Mouse (Mus musculus) kidney, adult 8-10 months (tissue): ENCODE data around the gene Sash1.

Source experiments
- DNase-seq, 2 experiments: peaks; one replicate each; pipeline ENCODE4 v3.0.0; 2022

The Sash1 gene

DNA sequence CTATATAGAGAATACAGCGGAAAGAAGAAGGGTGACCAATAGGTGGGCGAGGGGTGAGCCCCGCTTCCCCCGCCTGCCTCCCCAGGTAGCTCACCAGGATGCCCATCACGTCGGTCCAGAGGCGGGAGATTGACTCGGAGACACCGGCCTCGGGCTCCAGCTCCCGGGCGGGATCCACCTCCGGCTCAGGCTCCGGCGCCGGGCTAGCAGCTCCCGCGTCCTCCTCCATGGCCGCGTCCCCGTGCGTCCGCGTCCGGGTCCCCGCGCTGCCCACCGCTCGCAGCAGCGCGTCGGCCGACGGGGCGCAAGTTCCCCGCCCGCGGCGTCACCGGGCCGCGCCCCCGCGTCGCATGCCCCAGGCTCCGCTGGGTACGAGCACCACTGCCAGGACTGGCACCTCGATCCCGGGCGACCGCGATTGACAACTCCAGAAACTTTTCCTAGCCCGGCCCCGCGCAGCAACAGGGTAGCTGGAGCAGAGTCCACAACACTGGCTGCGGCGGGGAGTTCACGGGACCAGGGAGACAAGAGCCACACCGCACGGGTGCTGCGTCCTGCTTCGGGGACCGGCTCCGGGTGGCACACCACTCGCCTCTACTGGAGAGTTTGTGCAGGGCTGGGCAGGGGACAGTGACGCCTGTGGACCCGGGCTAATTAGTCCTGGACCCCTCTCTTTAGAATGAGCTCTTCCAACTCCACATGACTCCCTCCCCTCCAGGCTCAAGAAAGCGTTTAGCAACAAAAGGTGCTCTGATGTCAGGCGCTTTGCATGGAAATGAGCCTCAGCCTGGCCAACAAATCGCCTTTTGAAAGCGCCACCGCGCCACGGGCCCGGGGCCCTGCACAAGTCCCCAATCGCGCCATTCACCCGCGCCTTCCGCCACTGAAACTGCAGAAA, at the start of gene Sash1:
TSS of gene Sash1 (minus strand) at position 441 of the 898 bp plus-strand sequence.
- peak; percentile 91 to 92 for DNase-seq

GRCm38 (mm10) chr10:8935601-8936000, 49.7 kb upstream of the Sash1 start:
- peak in 1 of 2 experiments; percentile 37 for DNase-seq

DNA sequence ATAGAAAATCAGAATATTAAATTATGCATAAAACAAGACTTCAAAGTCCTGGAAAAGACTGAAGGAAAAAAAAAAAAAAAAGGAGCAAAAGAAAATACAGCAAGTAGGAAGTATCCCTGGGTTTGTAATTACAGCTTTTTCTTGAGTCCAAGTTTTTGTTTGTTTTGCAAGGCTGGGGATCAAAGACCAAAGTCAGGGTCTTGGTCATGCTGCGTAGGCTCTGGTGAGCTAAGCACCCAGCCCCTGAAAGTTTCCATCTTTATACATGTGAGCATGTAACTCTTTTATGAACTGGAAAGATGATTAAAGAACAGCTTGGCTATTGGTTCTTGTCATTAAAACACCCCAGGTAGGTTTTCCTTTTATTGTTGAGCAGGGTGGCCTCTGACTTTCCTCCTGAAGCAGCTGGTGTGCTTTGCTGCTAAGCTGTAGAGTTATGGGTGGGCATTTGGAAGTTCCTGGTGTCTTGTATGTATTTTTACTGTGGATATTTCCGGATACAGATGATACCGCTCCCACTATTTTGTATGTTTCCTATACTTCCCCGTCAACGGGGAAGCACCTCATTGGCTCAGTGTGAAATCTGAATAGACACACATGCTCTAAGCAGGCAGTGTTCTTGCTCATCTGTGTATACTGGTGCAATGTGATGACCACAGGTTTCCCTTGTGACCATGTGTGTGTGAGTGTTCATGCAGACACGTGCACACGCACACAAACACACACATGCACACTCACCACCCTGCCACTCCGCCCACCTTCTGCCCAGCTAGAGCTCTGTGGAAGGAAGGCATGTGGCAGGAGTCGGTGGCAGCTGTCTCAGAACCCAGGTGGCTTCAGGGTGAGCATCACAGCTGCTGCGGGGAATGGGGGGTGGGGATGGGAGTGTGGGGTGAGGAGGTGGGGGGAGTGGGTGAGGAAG, 47.8 kb upstream of the Sash1 start:
- peak; percentile 44 to 46 for DNase-seq

GRCm38 (mm10) chr10:8931548-8932240, 45.8 kb upstream of the Sash1 start:
- DNase-seq: peak; percentile 38 to 44

DNA sequence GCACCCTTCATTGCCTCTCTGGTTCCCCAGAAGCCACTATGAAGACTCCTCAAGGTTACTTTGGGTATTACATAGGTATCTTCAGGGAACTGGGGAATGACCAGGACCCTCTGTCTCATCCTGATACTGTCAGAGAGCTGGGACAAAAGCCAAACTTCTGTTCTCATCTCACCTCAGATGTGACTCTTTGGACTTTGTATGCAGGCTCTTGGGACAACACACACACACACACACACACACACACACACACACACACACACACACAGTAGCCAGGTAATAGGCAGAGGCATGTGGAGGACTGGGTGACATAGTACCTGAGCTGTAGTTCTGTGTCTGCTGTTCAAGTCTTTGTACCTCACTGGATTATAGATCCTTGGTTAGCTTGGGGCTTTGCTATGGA, 44.8 kb upstream of the Sash1 start:
- no peak for DNase-seq

GRCm38 (mm10) chr10:8928775-8929647, 43.1 kb upstream of the Sash1 start:
- DNase-seq: no peak

GRCm38 (mm10) chr10:8928261-8928660, 42.4 kb upstream of the Sash1 start:
- DNase-seq: no peak

GRCm38 (mm10) chr10:8926906-8927305, 41.0 kb upstream of the Sash1 start:
- DNase-seq: peak in 1 of 2 experiments; percentile 26

- DNase-seq: no peak
These were observed 40.4 kb upstream of the Sash1 start for GRCm38 (mm10) chr10:8926295-8926694.

DNA sequence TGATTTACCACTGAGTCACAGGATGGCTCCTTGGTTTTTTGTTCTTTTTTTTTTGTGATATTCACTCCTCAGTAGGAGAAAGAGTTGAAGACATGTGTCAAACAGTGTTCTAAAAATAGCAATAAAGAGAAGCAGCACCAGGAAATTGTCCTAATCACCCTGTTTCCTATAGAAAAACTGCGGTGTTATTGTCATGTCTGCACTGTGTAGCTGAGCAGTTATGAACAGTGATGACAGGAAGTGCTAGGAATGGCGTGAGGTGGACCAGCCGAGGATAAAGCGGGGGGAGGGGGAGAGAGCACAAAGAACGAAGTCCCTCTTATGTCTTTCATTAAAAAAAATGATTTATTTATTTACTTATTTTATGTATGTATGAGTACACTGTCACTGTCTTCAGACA, 39.4 kb upstream of the Sash1 start:
- no peak for DNase-seq

DNA sequence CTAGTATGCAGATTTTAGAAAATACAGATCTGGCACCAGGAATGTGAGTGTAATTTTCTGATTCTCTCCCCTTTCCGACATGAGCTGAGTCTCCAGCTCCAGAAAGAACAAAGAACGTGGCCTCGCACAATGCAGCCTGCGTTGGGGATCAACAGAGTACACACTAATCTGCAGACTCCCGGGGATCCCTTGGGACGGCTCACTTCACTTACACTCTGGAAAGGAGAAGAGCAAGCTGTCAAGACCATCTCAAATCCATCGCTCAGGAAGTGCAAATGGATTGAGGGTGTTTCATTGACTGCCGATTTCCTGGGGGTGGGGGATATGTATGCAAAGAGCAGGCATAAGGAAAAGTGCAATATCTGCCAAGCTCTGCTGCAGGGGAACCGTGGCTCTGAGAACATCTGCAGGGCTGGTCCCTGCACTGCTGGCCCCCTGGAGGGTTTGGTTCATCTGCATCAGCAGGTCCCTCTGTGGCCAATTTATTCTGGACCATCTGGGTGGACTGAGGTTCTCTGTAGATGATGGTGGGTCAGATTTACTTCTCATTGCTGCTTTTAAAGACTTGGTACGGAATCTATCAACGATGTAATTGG, 35.3 kb upstream of the Sash1 start:
- DNase-seq: no peak

- no peak for DNase-seq
These were observed 31.9 kb upstream of the Sash1 start for GRCm38 (mm10) chr10:8917798-8918197.

DNA sequence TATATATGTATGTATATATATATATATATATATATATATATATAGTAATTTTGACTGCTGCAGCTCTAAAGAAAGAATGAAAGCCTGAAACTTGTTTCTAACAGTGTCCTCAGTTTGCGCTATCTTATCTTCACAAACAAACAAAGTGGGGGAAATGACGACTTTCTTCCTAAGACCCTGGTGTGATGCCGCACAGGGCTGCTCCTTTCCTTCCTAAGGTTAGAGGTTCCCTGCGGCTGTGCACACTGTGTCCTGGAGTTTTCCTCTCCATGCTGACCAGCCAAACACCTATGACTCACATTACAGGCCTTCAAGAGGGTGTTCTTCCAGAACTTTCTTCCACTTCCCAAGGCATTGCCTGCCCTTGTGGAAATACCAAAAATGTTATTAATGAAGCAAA, 31.5 kb upstream of the Sash1 start:
- no peak for DNase-seq

DNA sequence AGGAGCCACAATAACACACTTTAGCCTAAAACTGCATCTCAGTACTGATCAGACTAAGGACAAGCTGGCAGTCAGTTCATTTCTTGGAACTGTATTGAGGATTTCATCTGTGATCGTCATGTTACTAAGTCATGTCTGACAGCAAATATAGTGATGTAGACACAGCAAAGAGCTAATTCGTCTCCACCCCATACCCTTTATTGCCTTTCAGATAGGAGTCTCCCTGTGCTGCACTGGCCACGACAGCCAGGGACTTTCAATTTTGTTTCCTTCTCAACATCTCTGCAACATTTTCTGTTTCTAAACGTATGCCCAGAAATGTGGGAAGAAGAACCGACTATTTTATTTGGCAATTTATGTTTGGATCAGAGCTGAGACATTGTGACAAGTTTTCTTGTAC, 29.9 kb upstream of the Sash1 start:
- no peak for DNase-seq

DNA sequence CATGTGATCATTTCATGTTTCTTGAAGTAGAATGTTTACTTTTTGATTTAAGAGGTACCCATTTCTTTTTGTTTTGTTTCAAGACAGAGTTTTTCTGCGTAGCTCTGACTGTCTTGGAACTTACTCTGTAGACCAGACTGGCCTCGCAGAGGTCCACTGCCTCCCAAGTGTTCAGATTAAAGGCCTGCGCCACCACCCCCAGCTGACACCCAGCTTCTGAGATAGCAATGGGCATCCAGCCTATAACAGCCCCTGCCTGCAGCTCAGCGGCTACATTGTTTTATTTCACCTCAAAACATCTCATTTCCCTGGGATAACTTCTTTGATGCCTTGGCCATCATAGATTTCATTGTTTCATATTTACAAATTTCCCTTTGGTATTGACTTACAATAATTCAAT, 28.0 kb upstream of the Sash1 start:
- DNase-seq: no peak

DNA sequence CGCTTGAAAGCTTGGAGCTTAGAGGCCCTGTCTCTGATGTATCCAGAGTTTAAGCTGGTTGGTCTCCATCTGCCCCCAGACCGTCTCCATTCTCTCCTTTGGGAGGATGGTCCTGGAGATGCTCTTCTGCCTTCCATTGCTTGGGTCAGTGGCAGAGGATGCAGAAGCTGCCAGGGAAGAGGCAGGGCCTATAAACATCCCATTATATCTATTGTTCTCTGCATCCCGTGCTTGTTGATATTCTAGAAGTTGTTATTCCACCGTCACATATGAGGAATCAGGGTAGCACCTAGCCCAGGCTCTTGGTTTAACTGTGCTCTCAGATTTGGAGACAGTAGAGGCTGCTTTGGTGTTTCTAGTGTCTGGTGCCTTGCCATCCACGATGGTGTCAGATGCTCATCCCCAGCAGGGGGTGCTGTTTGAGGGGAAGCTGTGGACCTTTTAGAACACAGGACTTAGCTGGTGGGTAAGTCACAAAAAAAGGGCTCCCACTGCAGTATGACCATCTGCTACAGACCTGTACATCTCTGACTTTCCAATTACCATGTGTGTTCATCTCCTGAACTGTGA, 26.9 kb upstream of the Sash1 start:
- DNase-seq: peak in 1 of 2 experiments; percentile 37

GRCm38 (mm10) chr10:8912213-8912612, 26.3 kb upstream of the Sash1 start:
- no peak for DNase-seq

DNA sequence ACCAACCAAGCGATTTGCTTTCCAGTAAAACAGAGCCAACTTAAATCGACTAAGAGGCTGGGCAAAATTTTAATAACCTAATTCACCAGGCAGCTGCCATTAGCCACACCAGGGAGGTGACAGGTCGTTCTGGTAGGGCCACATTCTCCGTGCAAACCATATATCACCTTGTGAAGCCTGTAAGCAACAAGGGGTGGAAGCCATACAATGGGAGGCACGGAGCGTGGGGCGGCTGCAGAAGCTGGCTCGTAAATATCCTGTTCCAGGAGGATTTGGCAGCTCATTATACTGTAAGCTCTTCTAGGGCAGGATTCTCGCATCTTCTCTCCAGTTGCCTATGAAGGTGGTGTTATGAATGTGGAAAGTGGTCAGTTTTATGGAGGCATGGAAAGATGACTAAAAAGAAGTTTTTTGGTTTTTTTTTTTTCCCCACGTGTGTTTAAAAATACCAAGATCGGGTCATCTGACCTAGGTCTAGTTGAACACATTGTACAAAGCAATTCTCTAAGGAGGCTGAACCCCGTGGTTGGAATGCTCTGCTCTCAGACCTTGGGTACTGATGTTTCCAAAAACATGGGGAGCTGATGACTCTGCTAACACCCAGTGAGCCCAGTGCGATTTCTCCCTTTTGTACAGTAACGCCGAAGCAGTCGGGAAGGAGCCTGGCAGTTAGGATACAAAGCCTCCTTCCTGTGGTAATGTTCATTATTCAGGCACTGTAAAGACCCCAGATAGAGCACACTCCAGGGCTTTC, 24.5 kb upstream of the Sash1 start:
- no peak for DNase-seq

- no peak for DNase-seq
These were observed 17.2 kb upstream of the Sash1 start for GRCm38 (mm10) chr10:8903086-8903485.

- DNase-seq: no peak
These were observed 16.5 kb upstream of the Sash1 start for GRCm38 (mm10) chr10:8902412-8902811.
